Mouse (Mus musculus) heart, embryonic 14.5 days (tissue): ENCODE measurements at regions not wholly inside any gene's neighbourhood (a gene's known extent, or its start where the extent isn't known, plus 50 kb on each side); places are given as distances from the start of the nearest gene placed in this dataset.

Source experiments
- ATAC-seq: fragments of 200-750 bp; cut with Nextera tagmentation; 2 replicates; pipeline ENCODE4 v1.8.0; 2017; ENCODE audit warnings: low read depth, moderate TSS enrichment; ENCODE audit not compliant: insufficient number of reproducible peaks, insufficient read depth, low FRiP score
- H3K27ac ChIP-seq, 2 experiments: fragments of 200-500 bp in 1 of 2; fragments of 300-500 bp in 1 of 2; sonication (generic) in 1 of 2; replicated peaks in 1 of 2; 2 replicates each; pipeline ENCODE4 v1.5.1; 2012 to 2014; ENCODE audit warnings: low read depth in 2 of 2, low read length in 2 of 2, control low read depth in 1 of 2, mild to moderate bottlenecking in 1 of 2, mixed read lengths in 1 of 2; ENCODE audit not compliant: control insufficient read depth in 1 of 2, insufficient read depth in 1 of 2
- H3K27me3 ChIP-seq: fragments of 300-500 bp; sonication (generic); 2 replicates; pipeline ENCODE4 v1.6.1; 2014; ENCODE audit warnings: mild to moderate bottlenecking, low read length, control low read depth; ENCODE audit not compliant: control insufficient read depth, insufficient read depth
- H3K36me3 ChIP-seq: fragments of 300-500 bp; sonication (generic); 2 replicates; pipeline ENCODE4 v1.6.1; 2014; ENCODE audit warnings: mild to moderate bottlenecking, control low read depth, low read length, mixed read lengths; ENCODE audit not compliant: control insufficient read depth, insufficient read depth
- H3K4me1 ChIP-seq, 2 experiments: fragments of 200-500 bp in 1 of 2; fragments of 300-500 bp in 1 of 2; sonication (generic) in 1 of 2; 2 replicates each; pipeline ENCODE4 v1.6.1; 2012 to 2014; ENCODE audit warnings: low read length in 2 of 2, control low read depth in 1 of 2, mixed read lengths in 1 of 2; ENCODE audit not compliant: control insufficient read depth in 2 of 2, insufficient read depth in 2 of 2
- H3K4me2 ChIP-seq: fragments of 300-500 bp; sonication (generic); 2 replicates; pipeline ENCODE4 v1.6.1; 2014; ENCODE audit warnings: mild to moderate bottlenecking, low read length
- H3K4me3 ChIP-seq, 2 experiments: fragments of 200-500 bp in 1 of 2; fragments of 300-500 bp in 1 of 2; sonication (generic) in 1 of 2; 2 replicates each; pipeline ENCODE4 v1.5.1; 2012 to 2014; ENCODE audit warnings: low read length in 2 of 2, mild to moderate bottlenecking in 2 of 2, control low read depth in 1 of 2, low read depth in 1 of 2, moderate library complexity in 1 of 2; ENCODE audit not compliant: control insufficient read depth in 1 of 2, insufficient read depth in 1 of 2
- H3K9ac ChIP-seq: fragments of 300-500 bp; sonication (generic); 2 replicates; pipeline ENCODE4 v1.6.1; 2014; ENCODE audit warnings: mild to moderate bottlenecking, low read length
- H3K9me3 ChIP-seq: fragments of 300-500 bp; sonication (generic); 2 replicates; pipeline ENCODE4 v1.6.1; 2016; ENCODE audit warnings: low read length, control low read depth; ENCODE audit not compliant: control insufficient read depth
- WGBS: fragments of 180-500 bp; shearing (Covaris S2); extraction: QIAGEN DNeasy Blood & Tissue Kit; methylation state at CpG from one replicate; pipeline ENCODE4 v1.1.7; 2014; 5-methylcytosine and 5-hydroxymethylcytosine counted together

DNA sequence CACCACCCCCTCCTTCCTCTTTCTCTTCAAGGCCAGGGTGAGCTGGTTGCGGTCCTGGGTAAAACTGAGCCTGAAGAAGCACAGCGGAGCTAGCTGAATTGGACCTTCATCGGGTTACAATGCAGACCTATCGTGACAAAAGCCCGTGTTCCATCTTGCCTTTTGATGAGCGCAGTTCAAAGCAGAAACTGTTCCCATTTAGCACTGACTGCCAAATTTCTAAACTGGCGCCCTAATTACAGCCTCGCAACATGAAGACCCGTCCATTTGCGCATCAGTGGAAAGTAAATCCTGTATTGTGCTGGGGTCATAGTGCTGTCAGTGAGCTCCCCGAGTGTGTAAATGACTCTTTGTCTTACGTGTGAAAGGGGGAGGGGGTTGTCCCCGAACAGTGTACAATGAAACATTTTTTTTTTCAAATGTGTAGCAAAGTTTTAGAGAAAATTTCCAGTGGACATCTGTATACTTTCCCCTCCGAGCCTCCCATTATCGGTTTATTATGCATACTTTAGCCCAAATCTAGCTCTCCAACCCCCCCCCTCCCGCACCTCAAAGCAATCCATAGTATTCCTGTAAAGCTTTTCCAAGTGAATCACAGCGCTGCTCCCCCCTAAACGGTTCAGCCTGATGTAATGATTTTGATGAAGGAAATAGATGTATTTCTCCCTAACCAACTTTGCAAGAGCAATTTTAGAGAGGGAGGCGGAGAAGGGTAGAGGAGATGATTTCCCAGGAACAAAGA lies 877.4 kb downstream of the Epha4 start:
- no peak overlapping the region for H3K27ac ChIP-seq
- WGBS, result 89% methylated on average over 19 of the region's 19 CpGs
- H3K4me3 ChIP-seq, result no peak overlapping the region
- no peak overlapping the region for H3K4me2 ChIP-seq
- no peak overlapping the region for H3K9ac ChIP-seq
- H3K36me3 ChIP-seq, result no peaks in the 10 kb centered on the region
- no peaks in the 10 kb centered on the region for H3K9me3 ChIP-seq
- no peak for ATAC-seq
- H3K27me3 ChIP-seq, result no peaks in the 10 kb centered on the region
- H3K4me1 ChIP-seq, result no peaks in the 10 kb centered on the region

DNA sequence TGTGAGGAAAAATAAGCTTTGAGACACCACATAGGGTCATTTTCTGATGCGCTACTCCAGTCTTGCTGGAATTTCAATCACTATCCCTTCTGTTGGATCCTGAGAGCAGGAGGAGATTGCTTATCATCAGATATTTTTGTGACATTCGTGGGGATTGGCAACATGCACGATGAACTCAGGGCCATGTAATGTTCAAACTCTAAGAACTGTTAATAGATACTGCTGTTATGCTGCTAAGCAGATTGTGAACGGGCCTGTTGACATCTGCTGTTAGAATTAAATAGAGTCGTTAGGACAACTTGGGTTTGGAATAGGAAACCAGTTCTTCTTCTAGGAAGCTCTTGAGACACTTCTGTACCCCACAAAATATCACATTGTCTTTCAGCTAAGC lies 876.9 kb downstream of the Epha4 start:
- no peaks in the 10 kb centered on the region for H3K27me3 ChIP-seq
- no peaks in the 10 kb centered on the region for H3K9me3 ChIP-seq
- H3K9ac ChIP-seq, result no peak overlapping the region
- H3K4me2 ChIP-seq, result no peak overlapping the region
- 41% methylated on average over 5 of the region's 5 CpGs for WGBS
- H3K27ac ChIP-seq, result no peak overlapping the region
- ATAC-seq, result no peak
- no peaks in the 10 kb centered on the region for H3K4me1 ChIP-seq
- H3K36me3 ChIP-seq, result no peaks in the 10 kb centered on the region
- no peak overlapping the region for H3K4me3 ChIP-seq

DNA sequence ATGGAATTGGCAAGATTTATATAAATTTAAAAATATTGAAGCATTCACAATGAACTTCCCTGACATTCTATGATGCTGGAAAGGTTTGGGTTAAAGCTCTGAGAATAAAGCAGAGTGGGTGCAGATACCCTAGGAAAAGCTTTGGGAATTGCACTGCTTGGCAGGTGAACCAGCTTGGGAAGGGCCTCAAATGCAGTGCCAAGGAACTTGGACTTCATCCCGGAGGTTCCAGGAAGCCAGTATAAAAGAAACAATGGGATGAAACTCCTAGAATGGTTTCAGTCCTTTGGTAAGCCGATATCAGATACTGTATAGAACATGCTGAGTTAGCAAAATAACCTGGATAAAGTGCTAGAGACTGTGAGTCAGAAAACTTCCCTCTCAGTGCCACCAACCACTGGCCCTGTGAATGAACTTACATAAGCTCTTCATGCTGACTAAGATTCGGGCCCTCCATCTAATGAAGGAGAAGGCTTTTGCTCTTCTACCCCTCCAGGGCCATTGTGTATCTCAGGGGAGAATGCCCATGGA lies 873.6 kb downstream of the Epha4 start:
- Histone ChIP-seq H3K4me3 (no peak overlapping the region), H3K36me3 (no peaks in the 10 kb centered on the region), H3K27ac (no peak overlapping the region), H3K4me1 (no peaks in the 10 kb centered on the region; a peak in 1 of 4 replicates), H3K4me2 (no peak overlapping the region), H3K27me3 (no peaks in the 10 kb centered on the region), H3K9me3 (no peaks in the 10 kb centered on the region), H3K9ac (no peak overlapping the region)
- WGBS, result 73% methylated on average over 3 of the region's 3 CpGs
- no peak for ATAC-seq

DNA sequence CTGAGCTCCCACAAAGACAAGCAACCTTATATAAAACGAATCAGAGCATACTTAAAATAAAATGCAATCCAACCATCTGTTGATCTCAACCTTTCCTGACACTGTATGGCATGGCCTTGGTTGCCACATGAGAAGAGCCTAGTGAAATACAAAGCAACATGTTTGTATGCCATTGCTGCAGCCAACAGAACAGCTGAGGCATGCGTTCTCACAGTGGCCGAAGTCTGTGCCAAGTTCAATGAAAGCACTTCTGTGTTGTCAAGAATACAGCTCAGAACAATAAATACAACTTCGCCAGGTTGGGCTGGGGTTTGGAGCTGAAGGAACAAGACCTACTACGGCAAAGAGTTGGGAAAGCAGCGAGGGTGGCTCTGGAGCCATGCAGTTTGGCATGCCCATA lies 872.2 kb downstream of the Epha4 start:
- Histone ChIP-seq H3K27me3 (no peaks in the 10 kb centered on the region), H3K4me2 (no peak overlapping the region), H3K27ac (no peak overlapping the region), H3K4me3 (no peak overlapping the region), H3K9me3 (no peaks in the 10 kb centered on the region), H3K36me3 (no peaks in the 10 kb centered on the region), H3K9ac (no peak overlapping the region), H3K4me1 (no peaks in the 10 kb centered on the region; a peak in 1 of 4 replicates)
- 83% methylated on average over 6 of the region's 6 CpGs for WGBS
- ATAC-seq, result no peak

DNA sequence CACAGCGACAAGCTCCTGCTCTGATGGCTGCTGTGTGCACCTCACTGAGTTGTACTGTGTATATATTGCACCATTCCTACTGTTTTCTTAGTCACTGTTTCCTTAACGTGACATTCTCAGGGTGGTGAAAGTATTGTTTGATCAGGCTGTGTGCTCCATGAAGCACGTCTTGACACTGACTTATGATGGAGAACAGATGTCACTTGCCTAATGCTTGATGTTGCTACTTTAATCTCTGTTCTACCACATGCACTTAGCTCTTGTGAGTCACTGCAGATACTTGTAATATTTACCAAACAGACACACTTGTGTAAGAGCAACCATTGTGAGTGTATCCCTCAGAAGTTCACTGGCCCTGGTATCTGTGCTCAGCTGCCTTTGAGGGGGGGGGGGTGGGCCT lies 870.0 kb downstream of the Epha4 start:
- ATAC-seq, result no peak
- Histone ChIP-seq H3K27me3 (no peaks in the 10 kb centered on the region), H3K36me3 (no peaks in the 10 kb centered on the region), H3K4me2 (no peak overlapping the region), H3K9me3 (no peaks in the 10 kb centered on the region), H3K27ac (no peak overlapping the region), H3K9ac (no peak overlapping the region), H3K4me3 (no peak overlapping the region), H3K4me1 (no peaks in the 10 kb centered on the region; a peak in 1 of 4 replicates)
- 30% methylated on average over 3 of the region's 3 CpGs for WGBS

DNA sequence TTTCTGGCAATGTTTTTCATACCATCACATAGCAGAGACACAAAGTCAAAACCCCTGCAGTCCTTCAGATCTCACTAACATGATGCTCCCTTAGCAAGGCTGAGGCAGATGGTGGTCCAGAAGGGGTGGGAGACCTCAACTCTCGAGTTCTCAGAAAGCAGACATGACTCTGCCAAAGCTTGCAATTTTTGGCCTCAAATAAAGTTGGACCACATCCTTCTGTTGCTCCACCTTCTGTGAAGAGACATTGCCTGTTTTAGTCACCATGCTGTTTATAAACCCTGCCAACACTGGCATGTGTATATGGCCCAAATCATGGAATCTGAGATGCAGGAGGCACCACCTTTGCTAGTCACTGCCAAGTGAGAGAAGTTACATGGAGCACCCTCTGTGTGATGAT lies 860.1 kb downstream of the Epha4 start:
- Histone ChIP-seq H3K9ac (no peak overlapping the region), H3K27me3 (no peaks in the 10 kb centered on the region), H3K27ac (no peak overlapping the region), H3K4me1 (peaks cover 3 to 10% of the 10 kb centered on the region in 2 experiments; a peak in 2 of 4 replicates), H3K4me3 (no peak overlapping the region), H3K9me3 (no peaks in the 10 kb centered on the region), H3K36me3 (no peaks in the 10 kb centered on the region), H3K4me2 (no peak overlapping the region)
- no peak for ATAC-seq
- 63% methylated on average over 1 of the region's 1 CpGs for WGBS

DNA sequence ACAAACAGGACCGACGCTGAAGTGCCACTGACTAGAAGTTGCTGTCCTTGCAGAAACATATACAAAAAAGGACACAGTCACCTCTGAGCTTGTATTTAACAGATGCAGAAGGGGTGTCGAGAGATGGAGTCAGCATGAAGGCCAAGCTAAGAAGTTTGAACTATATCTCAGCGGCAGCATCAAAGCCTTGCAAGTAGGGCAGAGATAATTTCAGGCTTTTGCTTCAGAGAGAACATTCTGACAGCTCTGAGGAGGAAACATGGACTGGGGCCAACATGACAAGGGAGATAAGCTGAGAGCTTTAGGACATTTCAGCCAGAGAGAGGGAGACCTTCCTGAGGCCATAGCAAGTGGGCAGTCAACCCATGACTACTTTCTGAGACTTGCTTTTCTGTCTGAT lies 856.7 kb downstream of the Epha4 start:
- H3K4me1 ChIP-seq, result peaks cover 0 to 10% of the 10 kb centered on the region in 2 experiments; a peak in 1 of 4 replicates
- no peak overlapping the region for H3K27ac ChIP-seq
- ATAC-seq, result 0 out of 2 replicates have a peak, but pooled peaks have one; percentile 31
- no peak overlapping the region for H3K4me3 ChIP-seq
- no peak overlapping the region for H3K4me2 ChIP-seq
- H3K36me3 ChIP-seq, result no peaks in the 10 kb centered on the region
- no peaks in the 10 kb centered on the region for H3K27me3 ChIP-seq
- no peak overlapping the region for H3K9ac ChIP-seq
- no peaks in the 10 kb centered on the region for H3K9me3 ChIP-seq
- WGBS, result 13% methylated on average over 4 of the region's 4 CpGs

DNA sequence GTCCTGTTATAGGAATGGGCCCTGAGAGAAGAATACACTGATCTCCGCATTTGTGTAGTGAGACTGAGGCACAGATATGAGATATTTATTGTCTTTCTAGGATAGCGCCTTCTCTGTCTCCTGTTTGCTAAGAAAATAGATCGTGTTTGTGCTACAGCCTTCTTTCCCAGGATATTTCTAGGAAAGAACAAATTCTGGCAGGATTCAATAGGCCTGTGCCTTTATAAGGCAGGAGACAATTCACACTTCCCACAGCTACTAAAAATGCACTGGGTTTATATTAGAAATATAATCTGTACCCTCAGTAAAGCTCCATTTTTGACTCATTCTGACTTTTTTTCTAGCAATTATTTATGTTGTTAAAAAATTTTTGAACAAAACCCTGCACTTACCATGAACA lies 854.7 kb downstream of the Epha4 start:
- H3K4me3 ChIP-seq, result no peak overlapping the region
- H3K9me3 ChIP-seq, result no peaks in the 10 kb centered on the region
- 73% methylated on average over 3 of the region's 3 CpGs for WGBS
- no peak for ATAC-seq
- H3K4me1 ChIP-seq, result peaks cover 0 to 10% of the 10 kb centered on the region in 2 experiments; a peak in 1 of 4 replicates
- H3K4me2 ChIP-seq, result no peak overlapping the region
- H3K36me3 ChIP-seq, result no peaks in the 10 kb centered on the region
- H3K9ac ChIP-seq, result no peak overlapping the region
- H3K27ac ChIP-seq, result no peak overlapping the region
- H3K27me3 ChIP-seq, result no peaks in the 10 kb centered on the region
